Mouse (Mus musculus): ENCODE measurements around the gene Mcur1. TPM values are rescaled to one million over a fixed set of nuclear protein-coding genes. Genes with fewer than 3 reads are reported as not detected.

Mcur1 gene
- polyA plus RNA-seq, 1 experiment from 2014 or later, result 7.3 TPM

DNA sequence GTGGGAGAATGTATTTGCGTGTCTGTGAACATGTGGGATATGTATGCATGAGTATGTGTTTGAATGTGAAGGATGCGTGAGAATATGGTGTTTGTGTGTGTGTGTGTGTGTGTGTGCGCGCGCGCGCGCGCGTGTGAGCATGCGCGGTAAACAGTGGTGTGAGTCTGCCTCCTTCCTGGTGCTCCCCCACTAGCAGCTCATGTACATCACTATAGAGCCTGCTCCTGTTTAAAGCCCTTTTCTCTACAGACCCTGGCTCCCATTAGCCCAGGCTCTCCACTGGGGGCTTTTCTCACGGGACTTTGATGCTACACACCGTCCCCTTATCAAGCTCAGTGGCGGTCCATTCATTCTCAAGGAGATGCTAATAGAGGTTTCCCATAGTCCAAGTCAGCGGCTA, 23.0 kb upstream of the Mcur1 start:
- Histone ChIP-seq H3K27ac (no peak overlapping the region), H3K36me3 (no peaks in the 10 kb centered on the region), H3K4me1 (replicated peaks) (peaks cover 11% of the 10 kb centered on the region; the same call in 1 of the 2 replicates), H3K4me3 (peak overlapping the region; percentile 18), H3K9me3 (no peaks in the 10 kb centered on the region), H3K27me3 (ENCODE audit: insufficient read depth, poor library complexity, severe bottlenecking) (no peaks in the 10 kb centered on the region)
- WGBS, result 42% methylated on average over 16 of the region's 16 CpGs
- DNase-seq (ENCODE audit: low spot score), result peak; percentile 16

DNA sequence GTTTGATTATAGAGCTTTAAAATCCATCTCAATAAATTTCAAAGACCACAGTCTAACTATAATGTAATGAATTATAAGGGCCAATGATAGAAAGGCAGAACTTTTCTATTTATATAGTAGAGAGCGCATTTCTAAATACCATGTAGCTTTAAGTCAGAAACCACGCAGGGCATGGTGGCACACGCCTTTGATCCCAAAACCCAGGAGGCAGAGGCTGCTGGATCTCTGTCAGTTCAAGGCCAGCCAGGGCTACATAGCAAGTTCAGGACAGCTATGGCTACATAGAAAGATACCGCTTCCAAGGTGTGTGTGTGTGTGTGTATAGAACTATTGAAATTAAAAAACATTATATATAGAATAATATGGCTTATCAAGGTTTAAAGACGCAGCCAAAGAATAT, 20.7 kb upstream of the Mcur1 start:
- 92% methylated on average over 5 of the region's 5 CpGs for WGBS
- H3K9me3 ChIP-seq, result no peaks in the 10 kb centered on the region
- no peaks in the 10 kb centered on the region for H3K36me3 ChIP-seq
- H3K27ac ChIP-seq, result no peak overlapping the region
- DNase-seq (ENCODE audit: low spot score), result no peak
- H3K4me3 ChIP-seq, result no peak overlapping the region
- no peaks in the 10 kb centered on the region for H3K27me3 ChIP-seq (ENCODE audit: insufficient read depth, poor library complexity, severe bottlenecking)
- H3K4me1 ChIP-seq (replicated peaks), result peaks cover 11% of the 10 kb centered on the region; the same call in 1 of the 2 replicates

DNA sequence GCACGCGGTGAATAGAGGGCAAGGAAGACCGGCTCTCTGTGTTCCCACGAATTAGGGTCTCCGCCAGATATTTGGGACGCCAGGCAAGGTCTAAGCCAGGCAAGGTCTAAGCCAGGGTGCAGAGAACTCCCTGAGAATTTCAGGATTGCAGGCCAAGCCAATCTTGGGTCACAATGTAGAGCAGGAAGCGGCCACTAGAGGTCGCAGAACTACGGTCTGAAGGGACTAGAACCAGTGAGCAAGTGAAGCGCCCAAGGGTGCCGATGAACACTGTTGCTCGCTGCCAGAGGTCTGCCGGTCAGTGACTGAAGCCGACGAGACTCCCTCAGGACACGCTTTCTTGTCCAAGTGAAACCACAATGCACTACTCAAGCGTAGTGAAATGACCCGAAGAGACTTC, 19.7 kb upstream of the Mcur1 start:
- 28% methylated on average over 18 of the region's 18 CpGs for WGBS
- Histone ChIP-seq H3K36me3 (no peaks in the 10 kb centered on the region), H3K4me1 (replicated peaks) (peaks cover 4% of the 10 kb centered on the region; the same call in 1 of the 2 replicates), H3K4me3 (no peak overlapping the region), H3K9me3 (no peaks in the 10 kb centered on the region), H3K27me3 (ENCODE audit: insufficient read depth, poor library complexity, severe bottlenecking) (no peaks in the 10 kb centered on the region), H3K27ac (no peak overlapping the region)
- peak; percentile 58 for DNase-seq (ENCODE audit: low spot score)

DNA sequence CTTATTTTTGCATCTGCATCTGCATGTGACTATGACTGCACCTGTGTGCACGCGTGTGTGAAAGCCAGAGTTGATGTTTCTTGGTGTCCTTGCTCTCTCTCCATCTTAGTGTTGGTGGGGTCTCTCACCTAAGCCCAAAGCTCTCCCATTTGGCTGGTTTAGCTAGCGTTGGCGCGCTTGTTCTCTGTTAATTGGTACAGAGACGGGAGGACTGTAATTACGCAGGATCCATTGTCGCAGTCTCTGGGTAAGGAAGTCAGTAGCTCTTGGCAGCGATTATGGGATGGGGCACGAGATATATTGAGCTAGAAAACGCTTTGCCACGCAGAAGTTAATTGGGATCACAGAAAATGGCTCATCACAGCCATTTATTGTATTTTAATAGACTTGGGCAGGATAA, 17.8 kb upstream of the Mcur1 start:
- Histone ChIP-seq H3K27me3 (ENCODE audit: insufficient read depth, poor library complexity, severe bottlenecking) (no peaks in the 10 kb centered on the region), H3K27ac (no peak overlapping the region), H3K4me3 (no peak overlapping the region), H3K9me3 (no peaks in the 10 kb centered on the region), H3K36me3 (no peaks in the 10 kb centered on the region), H3K4me1 (replicated peaks) (peaks cover 3% of the 10 kb centered on the region; the same call in 1 of the 2 replicates)
- no peak for DNase-seq (ENCODE audit: low spot score)
- WGBS, result 93% methylated on average over 12 of the region's 12 CpGs

DNA sequence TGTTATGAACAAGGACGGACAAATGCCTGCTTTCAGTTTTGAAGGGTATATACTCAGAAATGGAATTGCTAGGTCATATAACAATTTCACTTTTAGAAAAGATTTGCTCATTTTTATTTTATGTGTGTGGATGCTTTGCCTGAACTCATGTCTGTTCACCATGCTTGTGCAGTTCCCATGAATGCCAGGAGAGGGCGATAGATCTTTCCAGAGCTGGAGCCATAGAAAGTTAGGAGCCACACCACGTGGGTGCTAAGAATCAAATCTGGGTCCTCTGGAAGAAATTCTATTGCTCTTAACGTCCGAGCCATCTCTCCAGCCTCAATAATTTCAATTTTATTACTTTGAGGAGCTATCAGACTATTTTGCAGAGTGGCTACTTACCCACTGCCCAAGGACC, 17.3 kb upstream of the Mcur1 start:
- no peak overlapping the region for H3K27ac ChIP-seq
- DNase-seq (ENCODE audit: low spot score), result no peak
- no peak overlapping the region for H3K4me3 ChIP-seq
- peaks cover 3% of the 10 kb centered on the region; the same call in 1 of the 2 replicates for H3K4me1 ChIP-seq (replicated peaks)
- WGBS, result 65% methylated on average over 5 of the region's 5 CpGs
- no peaks in the 10 kb centered on the region for H3K27me3 ChIP-seq (ENCODE audit: insufficient read depth, poor library complexity, severe bottlenecking)
- H3K36me3 ChIP-seq, result no peaks in the 10 kb centered on the region
- no peaks in the 10 kb centered on the region for H3K9me3 ChIP-seq

DNA sequence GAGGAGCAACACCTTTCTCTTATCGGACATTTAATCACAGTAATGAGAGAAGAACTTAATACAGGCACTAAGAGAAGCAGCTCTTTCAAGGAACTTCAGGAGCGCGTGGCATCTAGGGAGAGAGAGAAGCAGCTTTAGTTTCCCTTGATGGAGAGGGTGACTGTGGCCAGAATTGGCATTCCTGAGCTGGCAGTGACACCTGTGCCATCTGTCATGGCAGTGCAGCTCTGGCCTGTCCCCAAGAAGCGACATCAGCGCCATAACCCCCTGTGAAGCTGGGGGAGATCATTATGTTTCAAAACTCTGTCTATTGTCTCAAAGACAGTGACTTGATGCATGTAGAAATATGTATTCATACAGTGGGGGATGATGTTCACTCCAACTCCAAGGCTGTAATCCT, 15.4 kb upstream of the Mcur1 start:
- no peaks in the 10 kb centered on the region for H3K27me3 ChIP-seq (ENCODE audit: insufficient read depth, poor library complexity, severe bottlenecking)
- no peak overlapping the region for H3K27ac ChIP-seq
- no peaks in the 10 kb centered on the region for H3K36me3 ChIP-seq
- DNase-seq (ENCODE audit: low spot score), result no peak
- H3K9me3 ChIP-seq, result peaks cover 8% of the 10 kb centered on the region
- no peak overlapping the region for H3K4me3 ChIP-seq
- WGBS, result 94% methylated on average over 5 of the region's 5 CpGs
- H3K4me1 ChIP-seq (replicated peaks), result peaks cover 3% of the 10 kb centered on the region; the same call in 1 of the 2 replicates

DNA sequence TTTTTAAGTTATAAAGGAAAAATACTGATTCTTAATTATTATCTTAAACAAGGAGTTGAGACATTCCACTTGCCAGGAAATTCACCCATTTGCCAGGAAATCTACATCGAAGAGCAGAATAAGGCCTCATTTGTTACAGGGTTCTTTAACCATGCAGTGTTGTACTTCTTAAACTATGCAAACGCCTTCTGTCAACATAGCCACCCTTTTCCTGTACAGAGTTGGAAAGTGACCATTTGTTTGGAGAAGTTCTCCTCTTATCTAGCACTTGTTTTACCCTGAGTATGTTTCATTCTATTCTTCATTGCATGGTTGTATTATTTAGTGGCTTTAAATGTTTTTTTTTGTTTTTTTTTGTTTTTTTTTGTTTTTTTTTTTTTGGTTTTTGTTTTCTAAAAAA, 14.0 kb upstream of the Mcur1 start:
- DNase-seq (ENCODE audit: low spot score), result no peak
- Histone ChIP-seq H3K36me3 (no peaks in the 10 kb centered on the region), H3K4me1 (replicated peaks) (no peaks in the 10 kb centered on the region), H3K9me3 (peaks cover 11% of the 10 kb centered on the region), H3K27ac (no peak overlapping the region), H3K27me3 (ENCODE audit: insufficient read depth, poor library complexity, severe bottlenecking) (no peaks in the 10 kb centered on the region), H3K4me3 (no peak overlapping the region)
- WGBS, result 87% methylated on average over 2 of the region's 2 CpGs

DNA sequence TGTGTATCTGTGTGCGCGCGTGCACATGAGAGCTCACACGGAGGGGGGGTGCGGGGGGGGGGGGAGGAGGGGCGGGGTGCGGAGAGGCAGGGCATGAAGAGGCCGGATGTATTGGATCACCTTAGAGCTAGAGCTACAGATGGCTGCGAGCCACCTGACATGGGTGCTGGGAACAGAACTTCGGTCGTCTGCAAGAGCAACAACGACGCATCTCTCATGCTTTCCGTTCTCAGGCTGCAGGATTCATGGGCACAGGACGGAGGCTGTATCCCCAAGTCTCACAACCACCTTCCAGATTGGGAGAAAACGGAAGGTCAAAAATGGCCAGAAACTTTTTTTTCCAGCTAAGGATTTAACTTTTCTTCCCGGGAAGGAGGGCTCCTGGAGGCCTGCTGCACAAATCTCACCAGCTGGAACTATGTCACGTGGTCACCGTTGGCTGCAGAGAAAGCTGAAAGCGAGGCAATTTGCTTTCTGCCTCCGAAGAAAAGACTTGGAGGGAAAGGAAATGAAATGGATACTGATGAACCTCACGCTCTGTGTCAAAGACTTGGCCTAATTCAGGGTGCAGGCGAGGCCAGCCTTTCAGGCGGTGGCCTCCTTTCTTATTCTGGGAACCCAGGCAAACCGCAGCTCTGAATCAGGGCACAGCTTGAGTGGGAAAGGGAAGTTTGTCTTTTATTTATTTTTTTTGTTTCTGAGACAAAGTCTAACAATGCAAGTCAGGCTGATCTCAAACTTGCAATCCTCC, 7.3 kb upstream of the Mcur1 start:
- no peak for DNase-seq (ENCODE audit: low spot score)
- 71% methylated on average over 25 of the region's 25 CpGs for WGBS
- H3K9me3 ChIP-seq, result peaks cover 11% of the 10 kb centered on the region
- peaks cover 5% of the 10 kb centered on the region; the same call in 1 of the 2 replicates for H3K4me1 ChIP-seq (replicated peaks)
- H3K27me3 ChIP-seq (ENCODE audit: insufficient read depth, poor library complexity, severe bottlenecking), result peaks cover 5% of the 10 kb centered on the region
- no peak overlapping the region for H3K27ac ChIP-seq
- H3K36me3 ChIP-seq, result no peaks in the 10 kb centered on the region
- no peak overlapping the region for H3K4me3 ChIP-seq

DNA sequence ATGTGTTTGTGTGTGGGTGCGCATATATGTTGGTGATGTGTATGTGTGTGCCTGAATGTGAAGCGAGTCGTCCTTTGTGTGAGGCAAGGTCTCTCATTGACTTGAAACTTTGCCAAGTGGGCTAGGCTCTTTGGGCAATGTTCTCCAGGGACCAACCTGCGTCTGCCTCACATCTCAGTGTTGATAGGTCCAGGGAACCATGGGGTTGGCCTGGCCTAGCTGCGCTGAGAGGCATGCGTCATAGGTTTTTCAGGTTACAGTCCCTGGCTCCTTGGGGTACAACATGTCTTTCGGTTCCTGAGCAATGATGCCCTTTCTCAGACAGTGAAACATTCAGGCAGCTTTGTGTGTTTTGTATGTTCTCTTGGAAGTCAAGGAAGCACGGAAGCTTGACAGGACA, 6.2 kb upstream of the Mcur1 start:
- H3K4me1 ChIP-seq (replicated peaks), result peaks cover 8% of the 10 kb centered on the region
- H3K36me3 ChIP-seq, result no peaks in the 10 kb centered on the region
- no peak overlapping the region for H3K4me3 ChIP-seq
- no peak overlapping the region for H3K27ac ChIP-seq
- 94% methylated on average over 8 of the region's 8 CpGs for WGBS
- DNase-seq (ENCODE audit: low spot score), result no peak
- peaks cover 16% of the 10 kb centered on the region for H3K27me3 ChIP-seq (ENCODE audit: insufficient read depth, poor library complexity, severe bottlenecking)
- peaks cover 9% of the 10 kb centered on the region for H3K9me3 ChIP-seq

DNA sequence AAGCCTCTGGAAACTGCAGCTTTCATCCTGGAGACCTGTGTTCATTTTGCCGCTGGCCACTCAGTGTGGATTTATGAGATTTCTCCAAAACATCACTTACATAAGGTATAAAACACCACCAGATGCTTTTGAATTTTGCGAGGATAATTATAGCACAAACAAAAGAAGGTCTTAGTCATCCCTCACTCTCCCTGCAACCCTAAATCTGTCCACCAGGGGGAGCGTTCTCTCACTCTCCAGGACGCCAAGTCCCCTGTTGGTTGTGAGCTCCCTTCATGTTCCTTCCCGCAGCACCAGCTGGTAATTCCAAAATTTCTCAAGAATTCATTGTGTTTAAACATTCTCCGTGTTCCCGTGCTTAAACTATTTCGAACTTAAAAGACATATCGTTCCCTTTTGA, 5.4 kb upstream of the Mcur1 start:
- peak; percentile 82 for DNase-seq (ENCODE audit: low spot score)
- 21% methylated on average over 9 of the region's 9 CpGs for WGBS
- 0 out of 2 replicates have a peak, but pooled peaks cover 3% of the 10 kb centered on the region for H3K9me3 ChIP-seq
- H3K4me3 ChIP-seq, result no peak overlapping the region
- H3K4me1 ChIP-seq (replicated peaks), result peaks cover 17% of the 10 kb centered on the region
- peaks cover 23% of the 10 kb centered on the region for H3K27me3 ChIP-seq (ENCODE audit: insufficient read depth, poor library complexity, severe bottlenecking)
- no peaks in the 10 kb centered on the region for H3K36me3 ChIP-seq
- H3K27ac ChIP-seq, result no peak overlapping the region

DNA sequence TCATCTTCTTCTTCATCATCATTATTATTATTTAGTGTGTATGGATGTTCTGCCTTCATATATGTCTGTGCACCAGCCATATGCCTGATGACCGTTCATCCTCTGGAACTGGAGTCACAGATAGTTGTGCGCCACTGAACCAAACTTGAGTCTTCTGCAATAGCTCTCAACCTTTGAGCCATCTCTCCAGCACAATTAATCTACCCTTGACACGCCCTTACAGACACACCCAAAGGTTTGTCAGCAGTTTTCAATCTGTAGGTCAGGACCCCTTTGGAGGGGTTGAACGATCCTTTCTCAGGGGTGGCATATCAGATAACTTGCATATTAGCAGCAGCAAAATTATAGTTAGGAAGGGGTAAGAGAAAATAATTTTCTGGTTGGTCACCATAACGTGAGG, 4.7 kb upstream of the Mcur1 start:
- H3K4me1 ChIP-seq (replicated peaks), result peaks cover 22% of the 10 kb centered on the region
- 88% methylated on average over 5 of the region's 5 CpGs for WGBS
- no peaks in the 10 kb centered on the region for H3K36me3 ChIP-seq
- H3K27ac ChIP-seq, result no peak overlapping the region
- H3K27me3 ChIP-seq (ENCODE audit: insufficient read depth, poor library complexity, severe bottlenecking), result peaks cover 23% of the 10 kb centered on the region
- no peaks in the 10 kb centered on the region for H3K9me3 ChIP-seq
- H3K4me3 ChIP-seq, result no peak overlapping the region
- no peak for DNase-seq (ENCODE audit: low spot score)

DNA sequence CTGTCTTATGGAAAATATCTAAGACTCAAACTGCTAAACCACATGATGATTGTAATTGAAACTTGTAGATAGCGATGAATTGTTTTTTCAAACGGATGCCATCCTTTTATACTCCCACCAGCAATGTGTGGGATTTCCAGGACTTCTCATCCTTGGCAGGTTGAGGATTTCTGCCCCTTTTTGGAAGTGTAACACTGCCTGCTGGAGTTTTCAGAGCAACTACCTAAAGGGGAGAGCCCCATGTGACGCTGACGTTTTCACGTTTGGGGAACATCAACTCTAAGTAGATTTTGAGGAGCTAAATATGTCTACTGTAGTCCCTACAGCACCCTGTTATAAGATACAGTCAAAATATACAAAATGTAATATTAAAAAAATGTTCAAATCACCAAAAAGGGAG, 2.7 kb upstream of the Mcur1 start:
- no peak for DNase-seq (ENCODE audit: low spot score)

DNA sequence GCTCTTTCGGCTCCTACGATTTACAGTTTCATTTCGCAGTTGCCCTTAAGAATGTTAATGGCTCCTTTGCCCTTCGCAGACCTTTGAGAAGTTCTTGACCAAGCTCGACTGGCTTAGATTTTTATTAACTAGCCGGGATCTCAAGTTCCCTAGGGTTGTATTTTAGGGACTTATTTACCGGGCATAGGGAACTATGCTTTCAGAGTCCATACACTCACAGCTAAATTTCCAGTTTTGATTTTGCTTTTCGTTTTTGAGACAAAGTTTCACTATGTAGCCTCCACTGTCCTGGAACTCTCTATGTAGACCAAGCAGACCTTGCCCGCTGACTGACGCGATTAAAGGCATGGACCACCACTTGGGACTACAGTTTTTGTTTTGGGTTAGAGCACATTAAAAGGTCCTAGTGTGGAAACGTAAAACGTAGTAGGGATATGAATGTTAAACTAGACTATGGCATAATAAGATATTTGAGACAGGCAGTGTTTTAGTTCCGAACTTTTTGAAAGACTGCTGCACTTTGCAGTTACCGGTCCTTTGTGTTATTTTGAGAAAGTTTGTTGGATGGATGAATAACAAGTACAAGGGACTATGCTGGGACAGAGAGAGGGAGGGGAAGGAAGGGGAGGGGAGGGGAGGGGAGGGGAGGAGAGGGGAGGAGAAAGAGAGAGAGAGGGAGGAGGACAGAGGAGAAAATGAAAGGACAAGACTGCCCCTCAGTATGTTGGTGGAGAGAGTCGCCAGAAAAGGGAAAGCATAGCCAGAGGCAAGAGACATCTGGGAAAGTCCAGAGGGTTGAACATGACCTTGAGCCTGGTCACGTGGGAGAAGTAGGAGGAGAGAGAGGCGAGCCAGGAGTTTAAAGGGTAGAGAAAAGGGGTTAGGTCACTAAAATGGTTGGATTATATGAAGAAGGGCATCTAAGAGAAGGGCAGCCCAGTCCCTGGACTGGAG, 744 bp upstream of the Mcur1 start:
- WGBS, result 11% methylated on average over 18 of the region's 18 CpGs
- Histone ChIP-seq H3K4me3 (peak overlapping the region; percentile 79), H3K9me3 (no peaks in the 10 kb centered on the region), H3K36me3 (no peaks in the 10 kb centered on the region), H3K27ac (peak overlapping the region; percentile 97), H3K4me1 (replicated peaks) (peaks cover 30% of the 10 kb centered on the region), H3K27me3 (ENCODE audit: insufficient read depth, poor library complexity, severe bottlenecking) (peaks cover 33% of the 10 kb centered on the region)
- DNase-seq (ENCODE audit: low spot score), result peak; percentile 31

More for the DNA sequence above, 2.7 kb upstream of the Mcur1 start:
- Histone ChIP-seq H3K27me3 (ENCODE audit: insufficient read depth, poor library complexity, severe bottlenecking) (peaks cover 33% of the 10 kb centered on the region), H3K27ac (no peak overlapping the region), H3K36me3 (no peaks in the 10 kb centered on the region), H3K4me1 (replicated peaks) (peaks cover 33% of the 10 kb centered on the region), H3K4me3 (no peak overlapping the region), H3K9me3 (no peaks in the 10 kb centered on the region)
- WGBS, result 85% methylated on average over 5 of the region's 5 CpGs
